Mouse (Mus musculus): ENCODE measurements around the gene Wdr70.

Wdr70 gene

DNA sequence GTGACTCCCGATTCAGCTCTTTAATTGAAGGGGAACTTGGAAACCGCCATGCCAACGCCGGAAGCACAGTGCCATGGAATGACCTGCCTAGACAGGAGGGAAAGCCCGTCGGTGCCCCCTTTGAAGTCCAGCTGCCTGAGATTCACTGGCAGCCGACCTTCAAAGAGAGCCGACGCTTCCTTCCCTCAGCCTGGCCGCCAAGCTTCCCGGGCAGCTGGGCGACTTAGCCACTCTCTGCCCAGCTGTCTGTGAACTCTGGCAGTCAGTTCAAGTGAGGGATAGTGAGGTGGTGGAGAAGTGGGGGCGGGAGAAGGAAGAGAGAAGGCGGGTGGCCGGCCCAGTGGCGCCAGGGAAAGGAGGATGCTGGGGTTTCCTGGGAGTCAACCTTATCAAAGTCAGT is 164.9 kb downstream of the Wdr70 start:
- DNase-seq (ENCODE audit: low read depth, low spot score) = no peak

DNA sequence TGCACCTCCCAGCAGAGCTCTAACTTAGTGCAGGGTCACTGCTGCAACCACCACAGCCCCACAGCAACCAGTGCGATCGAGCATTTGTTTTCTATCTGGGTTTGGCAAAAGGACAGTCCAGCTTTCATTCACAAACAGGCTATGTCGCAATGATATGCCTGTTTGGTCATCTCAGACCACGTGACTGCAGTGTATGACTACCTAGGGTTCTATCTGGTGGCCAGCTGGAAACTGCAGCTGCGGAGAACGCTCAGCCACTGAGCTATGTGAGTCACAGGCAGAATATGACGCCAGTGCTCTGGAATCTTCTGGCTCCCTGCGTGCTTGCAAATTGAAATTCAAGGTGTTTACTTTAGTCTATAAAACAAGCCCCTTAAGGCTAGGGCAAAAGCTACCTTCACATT is 167.4 kb downstream of the Wdr70 start:
- no peak for DNase-seq (ENCODE audit: low read depth, low spot score)

DNA sequence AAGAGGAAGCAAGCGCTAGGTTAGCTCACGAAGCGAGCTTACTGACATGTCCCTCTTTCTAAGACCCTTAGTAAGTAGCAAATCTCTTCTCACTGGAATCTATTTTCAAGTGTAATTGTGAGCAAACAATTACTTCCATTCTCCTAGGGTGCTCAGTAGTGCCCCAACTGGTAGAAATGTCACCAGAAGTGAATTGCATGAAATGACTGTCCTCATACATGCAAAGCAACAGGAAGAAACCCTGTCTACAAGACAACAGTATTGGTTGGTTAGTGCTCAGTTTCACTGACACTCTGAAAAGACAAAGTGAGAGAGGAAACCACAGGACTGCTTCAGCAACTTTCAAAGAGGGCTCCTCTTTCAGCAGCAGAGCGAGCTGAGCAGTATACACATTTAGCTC is 173.6 kb downstream of the Wdr70 start:
- DNase-seq (ENCODE audit: low read depth, low spot score) = peak; percentile 64

DNA sequence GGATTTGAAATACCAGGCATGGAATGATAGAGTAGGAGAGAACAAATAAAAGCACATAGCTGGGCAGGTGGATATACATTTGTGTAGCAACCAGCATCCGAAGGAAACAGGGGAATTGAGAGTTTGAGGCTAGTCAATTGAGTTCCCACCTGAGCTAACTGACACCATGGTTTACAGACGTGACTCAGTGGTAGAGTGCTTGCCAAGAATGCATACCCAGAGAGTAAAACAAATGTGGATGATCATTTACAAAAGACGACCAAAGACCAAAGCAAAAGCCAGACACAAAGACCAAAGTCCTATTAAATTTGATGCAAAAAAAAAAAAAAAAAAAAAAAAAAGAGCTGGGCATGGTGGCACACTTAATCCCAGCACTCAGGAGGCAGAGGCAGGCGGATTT is 175.7 kb downstream of the Wdr70 start:
- DNase-seq (ENCODE audit: low read depth, low spot score) = no peak

DNA sequence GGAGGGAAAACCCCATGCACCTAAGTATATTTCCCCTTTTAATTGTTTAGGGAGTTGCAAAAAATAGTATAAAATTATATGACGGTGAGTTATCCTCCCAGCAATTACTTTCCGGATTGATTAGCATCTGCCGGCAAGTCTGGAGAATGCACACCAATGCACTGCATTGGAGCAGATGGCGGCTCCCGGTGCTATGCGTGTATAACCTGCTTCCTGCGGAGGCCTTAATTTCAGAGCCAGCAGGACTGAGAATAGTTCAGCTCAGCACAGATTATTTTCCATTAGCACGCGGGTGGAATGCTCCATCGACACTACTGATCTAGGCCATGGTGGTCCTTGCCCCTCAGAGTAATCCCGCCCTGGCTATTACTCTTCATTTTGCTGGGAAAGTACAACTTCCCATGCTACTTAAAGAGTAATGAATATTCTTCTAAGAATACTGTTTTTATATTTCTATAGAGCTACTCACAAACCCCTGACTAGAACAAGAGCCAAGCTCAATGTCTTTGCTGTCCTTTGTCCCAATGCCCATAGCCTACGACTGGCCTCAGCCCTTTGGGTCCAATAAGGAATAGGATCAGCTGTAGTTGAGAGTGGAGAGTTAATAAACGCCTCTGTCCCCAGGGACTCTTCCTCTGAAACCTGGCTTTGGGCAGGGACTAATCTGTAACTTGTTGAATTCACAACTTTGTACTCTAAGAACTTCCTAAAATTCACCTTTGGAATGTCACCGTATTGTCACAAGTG is 176.5 kb downstream of the Wdr70 start:
- DNase-seq (ENCODE audit: low read depth, low spot score) = no peak

DNA sequence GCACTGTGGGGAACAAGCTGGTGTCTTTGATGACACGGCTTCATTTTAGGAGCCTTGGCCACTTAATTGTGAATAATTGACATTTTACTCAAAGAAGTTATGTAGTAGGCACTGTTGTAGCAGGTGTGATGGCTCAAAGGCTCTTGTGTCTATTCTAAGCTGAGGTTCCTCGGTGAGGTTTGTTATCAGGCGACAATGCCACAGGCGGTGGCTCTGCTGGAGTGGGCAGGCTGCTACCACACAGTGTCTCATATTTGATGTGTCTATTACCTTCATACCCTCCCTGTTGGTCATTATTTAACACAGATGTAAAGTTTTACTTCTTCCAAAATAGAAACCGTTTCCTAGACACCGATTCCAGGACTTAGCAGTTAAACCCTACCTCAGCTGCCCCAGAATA is 177.9 kb downstream of the Wdr70 start:
- no peak for DNase-seq (ENCODE audit: low read depth, low spot score)

DNA sequence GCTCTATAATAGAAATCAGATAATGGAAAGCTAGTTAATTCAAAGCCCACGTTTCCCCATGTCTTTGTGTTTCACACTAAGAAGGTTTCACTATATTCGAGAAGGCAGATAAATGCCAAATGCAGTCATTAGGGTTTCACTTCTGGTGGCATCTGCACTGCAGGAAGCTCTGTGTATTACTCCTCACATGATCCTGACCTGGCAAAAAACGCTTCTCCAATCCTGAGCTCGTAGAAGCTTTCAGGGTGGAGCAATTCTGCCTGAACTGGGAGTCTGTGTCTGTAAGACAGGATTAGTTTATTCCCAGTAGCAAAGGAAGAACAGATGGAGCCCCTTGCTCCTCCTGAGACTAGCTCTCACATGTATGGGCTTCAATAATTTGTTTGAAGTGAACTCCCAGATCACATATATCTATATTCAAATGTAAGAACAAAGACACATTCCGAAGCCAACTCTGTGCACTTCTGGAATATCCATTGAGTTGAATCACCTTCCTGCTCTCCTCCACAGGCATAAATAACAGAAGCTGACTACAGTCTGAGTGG is 192.4 kb downstream of the Wdr70 start:
- DNase-seq (ENCODE audit: low read depth, low spot score) = no peak

DNA sequence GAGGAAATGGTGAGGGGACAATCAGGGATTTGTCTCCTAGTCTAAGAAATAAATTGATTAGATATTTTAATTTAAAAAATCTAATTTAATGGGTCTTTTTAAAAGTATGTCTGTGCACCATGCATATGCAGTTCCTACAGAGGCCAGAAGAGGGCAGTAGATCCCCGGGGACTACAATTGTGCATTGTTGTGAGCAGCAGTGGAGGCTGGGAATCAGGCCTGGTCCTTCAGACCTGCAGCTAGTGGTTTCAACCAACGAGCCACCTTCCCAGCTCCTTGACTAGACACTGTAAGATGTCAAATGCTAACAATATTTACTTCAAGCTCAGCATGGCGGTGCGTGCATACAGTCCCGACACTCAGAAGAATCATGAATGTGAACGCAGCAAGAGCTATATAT is 199.7 kb downstream of the Wdr70 start:
- DNase-seq (ENCODE audit: low read depth, low spot score) = peak; percentile 25

DNA sequence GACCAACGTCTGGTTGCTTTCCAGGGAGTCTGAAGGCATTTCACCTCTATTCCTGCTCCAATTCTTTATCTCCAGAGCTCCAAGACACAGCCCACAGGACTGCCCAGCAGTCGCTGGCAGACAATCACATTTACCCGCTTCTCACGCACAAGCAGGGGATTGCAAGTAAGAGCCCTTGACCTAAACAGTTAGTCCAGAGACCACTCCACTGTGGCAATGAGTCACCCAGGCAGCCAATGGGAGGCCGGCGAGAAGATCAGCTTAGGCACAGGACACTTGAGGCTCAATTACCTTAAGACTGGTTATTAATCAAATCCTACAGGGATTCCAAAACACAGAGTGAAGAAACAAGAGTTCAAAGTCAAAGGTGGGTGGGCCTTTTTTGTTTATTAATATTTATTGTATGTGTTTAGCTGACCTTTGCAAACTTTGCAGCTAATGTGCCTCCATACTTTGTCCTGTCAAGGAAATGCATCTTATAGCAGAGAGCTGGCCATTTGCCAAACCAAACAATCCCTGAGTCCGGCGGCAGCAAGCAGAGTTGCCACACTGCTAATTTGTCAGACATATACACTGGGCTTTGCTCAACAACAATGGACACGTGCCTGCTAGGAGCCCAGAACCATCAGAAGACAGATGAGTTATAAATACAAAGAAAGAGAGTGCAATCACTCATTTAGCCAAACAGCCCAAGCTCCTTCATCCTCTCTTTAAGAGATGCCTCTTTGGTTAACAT is 207.3 kb downstream of the Wdr70 start:
- DNase-seq (ENCODE audit: low read depth, low spot score) = no peak

DNA sequence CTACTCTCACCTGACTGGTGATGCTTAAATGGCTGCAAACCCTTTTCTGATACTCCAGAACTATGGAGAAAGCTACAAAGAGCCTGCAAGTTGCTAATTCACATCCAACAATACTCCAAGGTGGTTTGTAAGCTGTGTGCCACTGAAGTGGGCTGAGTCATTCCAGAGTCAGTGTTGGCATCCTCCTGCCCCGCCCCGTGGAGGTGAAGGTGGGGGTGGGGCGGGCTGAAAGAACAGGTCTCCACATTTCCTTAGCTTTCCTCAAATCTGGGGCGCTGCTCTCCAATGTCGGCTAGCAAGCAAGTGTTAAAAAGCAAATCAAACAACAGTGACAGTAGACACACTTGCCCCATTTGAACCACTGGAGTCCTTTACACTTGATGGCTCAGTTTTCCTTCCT is 208.7 kb downstream of the Wdr70 start:
- DNase-seq (ENCODE audit: low read depth, low spot score) = no peak

DNA sequence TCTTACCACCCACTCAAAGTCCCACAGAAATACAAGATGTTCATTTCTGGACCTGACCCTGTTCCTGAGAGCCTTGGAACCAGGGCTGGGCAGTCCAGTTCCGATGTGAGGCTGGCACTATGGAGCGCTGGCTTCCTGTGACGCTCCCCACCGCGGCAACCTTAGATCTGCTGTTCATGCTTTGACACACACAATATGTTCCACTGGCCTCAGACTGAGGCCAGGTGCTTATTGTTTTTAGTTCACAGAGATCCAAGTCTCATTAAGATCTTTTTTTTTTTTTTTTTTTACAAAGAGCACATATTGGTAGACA is 209.7 kb downstream of the Wdr70 start:
- no peak for DNase-seq (ENCODE audit: low read depth, low spot score)

DNA sequence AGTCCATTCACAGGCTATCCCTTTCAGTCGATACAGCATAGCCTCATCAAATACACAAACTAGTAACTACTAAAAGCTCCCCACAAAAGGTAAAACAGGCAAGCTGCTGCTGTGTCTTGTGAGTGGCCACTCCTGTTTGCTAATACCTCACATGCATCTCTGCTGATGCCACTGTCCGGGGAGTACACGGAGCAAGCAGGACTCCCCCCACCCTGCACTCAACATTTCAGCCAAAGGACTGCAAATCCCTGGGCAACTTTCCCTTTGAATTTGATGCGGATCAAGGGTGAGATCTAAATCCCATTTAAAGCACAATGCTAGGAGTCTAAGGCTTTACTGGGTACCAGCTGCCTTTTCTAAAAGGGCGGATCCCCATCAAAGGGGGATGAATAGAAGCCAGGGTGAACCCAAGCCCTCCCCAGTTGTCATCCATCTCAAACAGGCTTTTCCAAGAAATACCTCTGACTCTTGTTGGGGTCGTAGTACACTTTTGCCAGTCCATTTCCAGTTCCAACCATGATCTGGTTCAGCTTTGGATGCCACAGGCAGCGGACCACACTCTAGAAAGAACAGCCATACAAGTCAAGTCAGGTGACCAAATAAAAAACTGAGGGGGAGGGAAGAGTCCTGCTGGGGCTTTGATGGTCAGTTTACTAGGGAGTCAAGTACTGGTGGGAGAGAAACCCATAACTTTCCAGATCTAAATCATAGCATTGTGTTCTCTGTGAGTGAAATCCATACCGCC is 210.2 kb downstream of the Wdr70 start:
- no peak for DNase-seq (ENCODE audit: low read depth, low spot score)

DNA sequence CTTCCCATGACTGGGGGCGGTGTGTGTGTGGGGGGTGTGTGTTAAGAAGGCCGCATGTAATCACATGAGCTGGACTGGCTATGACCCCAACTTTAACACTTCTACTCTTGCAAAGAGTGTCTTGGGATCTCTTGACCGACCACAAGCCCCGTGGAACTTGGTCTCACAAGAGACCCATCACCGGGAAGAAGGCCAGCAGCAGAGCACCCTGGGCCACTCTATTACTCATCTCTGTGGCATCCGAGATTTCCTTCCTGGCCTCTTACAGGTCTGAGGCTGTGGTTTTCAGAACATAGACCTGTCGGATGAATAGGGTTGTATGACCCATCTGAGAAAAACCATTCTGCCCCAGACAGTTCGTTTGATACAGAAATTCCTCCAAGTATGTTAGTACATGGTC is 212.4 kb downstream of the Wdr70 start:
- no peak for DNase-seq (ENCODE audit: low read depth, low spot score)

DNA sequence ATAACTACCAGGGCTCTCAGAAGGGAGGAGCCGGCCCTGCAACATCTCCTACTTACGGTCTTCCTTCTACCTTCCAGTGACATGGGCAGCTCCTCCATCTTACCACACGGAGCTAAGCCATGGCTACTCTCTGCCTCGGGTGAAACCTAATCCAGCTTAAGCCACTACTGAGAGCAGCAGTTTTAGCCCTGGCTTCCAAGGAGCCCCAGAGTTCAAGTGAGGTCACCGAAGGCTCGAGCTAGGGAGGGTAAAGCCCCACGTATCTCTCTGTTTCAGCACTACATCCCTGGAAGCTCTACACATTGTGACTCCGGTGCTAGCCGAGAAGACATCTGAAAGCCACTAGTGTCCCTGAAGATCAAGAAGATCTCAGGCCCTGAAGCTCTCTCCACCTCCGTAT is 213.9 kb downstream of the Wdr70 start:
- no peak for DNase-seq (ENCODE audit: low read depth, low spot score)

DNA sequence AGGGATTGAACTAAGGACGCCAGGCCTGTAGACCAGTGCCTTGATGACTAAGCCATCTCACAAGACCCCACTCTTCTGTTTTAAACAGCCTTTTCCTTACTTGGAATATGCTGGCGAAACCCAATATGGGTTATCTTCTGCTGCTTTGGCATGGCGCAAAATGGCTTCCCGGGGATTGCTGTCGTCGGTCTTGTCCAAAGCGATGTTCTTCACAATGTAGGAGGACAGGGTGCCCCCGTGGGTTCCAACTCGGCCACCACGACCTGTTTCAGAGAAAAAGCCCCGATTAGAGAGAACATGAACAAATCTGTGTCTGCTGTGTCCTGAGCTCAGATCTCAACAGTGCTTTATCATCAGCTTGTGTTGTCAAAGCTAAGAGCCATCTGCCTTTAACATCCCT is 214.8 kb downstream of the Wdr70 start:
- no peak for DNase-seq (ENCODE audit: low read depth, low spot score)

DNA sequence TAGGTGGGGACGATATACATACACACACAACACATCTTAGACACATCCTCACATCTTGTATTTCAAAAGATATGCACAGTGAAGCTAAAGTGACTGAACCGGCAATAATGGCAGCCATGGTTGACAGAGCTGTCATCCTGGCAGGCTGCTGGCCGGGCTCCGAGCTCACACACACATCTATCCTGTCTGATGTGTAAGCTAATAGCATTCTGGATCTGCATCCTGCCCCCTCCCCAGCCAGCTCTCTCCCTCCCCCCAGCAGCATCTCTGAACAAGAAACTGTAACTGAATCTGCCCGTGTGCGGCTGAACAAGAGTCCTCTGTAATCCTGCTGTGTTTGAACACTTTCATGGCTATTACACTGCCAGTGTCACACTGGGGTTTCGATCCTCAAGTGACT is 219.1 kb downstream of the Wdr70 start:
- no peak for DNase-seq (ENCODE audit: low read depth, low spot score)

DNA sequence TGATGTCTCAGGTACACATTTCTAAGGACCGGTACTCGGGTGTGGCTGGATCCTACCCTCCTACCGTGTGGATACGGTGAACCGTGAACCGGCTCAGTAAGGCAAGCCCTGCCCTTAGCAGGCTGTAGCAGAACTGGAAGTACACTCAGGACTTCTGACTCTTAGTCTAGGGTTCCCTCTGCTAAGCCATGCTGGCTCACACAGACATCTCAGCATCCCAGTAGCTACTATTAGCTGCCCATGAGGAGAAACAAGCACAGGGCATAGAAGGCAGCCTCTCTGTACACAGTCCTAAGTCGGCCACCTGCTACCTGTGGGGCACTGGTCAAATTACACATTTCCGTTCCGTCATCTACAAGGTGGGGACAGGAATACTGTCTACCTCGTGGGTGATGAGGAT is 220.1 kb downstream of the Wdr70 start:
- DNase-seq (ENCODE audit: low read depth, low spot score) = no peak

DNA sequence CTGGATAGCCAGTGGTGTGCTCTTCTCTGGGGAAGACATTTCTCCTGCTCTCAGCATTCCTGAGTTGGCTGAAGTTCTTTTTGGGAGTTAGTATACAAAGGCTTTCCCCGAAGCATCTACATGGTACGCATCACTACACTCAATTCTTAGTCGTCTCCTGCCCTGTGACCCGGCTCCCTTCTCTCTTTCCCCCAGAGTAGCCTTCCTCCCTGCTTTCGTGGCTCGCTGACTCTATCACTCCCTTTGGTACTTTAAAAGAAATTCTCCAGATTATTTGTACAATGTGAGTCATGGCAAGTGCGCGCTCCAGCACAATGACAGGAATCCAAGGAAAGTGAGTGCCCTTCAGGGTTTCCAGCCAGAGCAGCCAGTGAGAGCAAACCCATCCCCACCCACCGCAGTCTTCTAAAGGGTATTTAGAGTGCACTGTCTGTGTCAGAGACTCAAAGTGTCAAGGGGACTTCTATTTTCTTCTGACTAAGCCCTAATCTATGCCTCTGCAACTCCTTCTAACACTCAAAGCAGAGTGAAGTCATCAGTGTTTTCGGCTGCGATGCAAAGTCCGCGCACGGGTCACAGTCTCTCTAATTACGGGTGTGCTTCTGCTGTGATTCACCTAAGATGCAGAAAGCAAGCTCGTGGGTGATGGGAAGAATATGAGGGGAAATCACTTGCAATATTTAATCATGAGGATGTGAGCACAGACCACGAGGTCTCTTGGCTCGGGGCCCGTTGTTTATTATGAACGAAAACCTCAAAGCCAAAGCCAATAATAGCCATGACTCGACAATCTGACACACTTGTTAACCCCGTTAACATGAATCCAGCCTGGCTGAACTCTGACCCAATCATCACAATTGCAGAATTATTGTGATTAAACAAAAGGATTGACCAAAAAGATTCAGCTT is 221.2 kb downstream of the Wdr70 start:
- DNase-seq (ENCODE audit: low read depth, low spot score) = no peak

DNA sequence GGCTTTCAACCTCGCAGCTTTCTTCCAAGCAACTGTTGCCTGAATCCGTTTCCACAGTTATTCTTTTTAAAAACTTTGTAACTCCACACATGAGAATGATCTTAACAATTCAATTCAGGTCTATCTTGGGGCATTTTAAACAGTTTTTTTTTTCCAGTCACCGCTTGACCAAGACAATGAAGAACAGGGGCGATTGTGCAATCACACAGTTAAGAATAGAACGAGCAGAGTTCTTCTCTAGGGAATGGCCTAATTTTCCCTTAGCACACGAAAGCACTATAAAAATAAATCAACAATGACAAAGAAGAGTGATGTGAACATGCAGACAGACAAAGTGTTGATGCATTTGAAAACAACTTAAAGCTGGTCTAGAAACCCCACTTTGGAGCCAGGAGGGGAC is 223.1 kb downstream of the Wdr70 start:
- no peak for DNase-seq (ENCODE audit: low read depth, low spot score)

DNA sequence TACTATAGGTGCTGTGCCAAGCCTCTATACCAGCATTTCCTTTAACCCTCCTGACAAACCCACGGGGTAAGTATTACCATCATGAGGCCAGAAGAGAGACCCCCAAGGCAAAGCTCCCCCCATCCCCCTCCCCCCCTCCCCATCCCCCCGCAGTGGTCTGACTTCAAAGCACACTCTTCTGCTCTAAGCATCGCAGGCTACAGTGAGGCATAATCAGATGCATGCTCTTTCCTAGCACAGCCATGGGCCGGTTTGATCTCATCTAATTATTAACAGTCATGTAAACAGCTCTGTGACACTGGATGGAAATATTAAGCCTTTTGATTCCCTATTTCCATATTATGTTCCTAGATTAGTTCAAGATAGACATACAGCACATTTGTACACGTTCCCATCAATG is 226.5 kb downstream of the Wdr70 start:
- no peak for DNase-seq (ENCODE audit: low read depth, low spot score)

DNA sequence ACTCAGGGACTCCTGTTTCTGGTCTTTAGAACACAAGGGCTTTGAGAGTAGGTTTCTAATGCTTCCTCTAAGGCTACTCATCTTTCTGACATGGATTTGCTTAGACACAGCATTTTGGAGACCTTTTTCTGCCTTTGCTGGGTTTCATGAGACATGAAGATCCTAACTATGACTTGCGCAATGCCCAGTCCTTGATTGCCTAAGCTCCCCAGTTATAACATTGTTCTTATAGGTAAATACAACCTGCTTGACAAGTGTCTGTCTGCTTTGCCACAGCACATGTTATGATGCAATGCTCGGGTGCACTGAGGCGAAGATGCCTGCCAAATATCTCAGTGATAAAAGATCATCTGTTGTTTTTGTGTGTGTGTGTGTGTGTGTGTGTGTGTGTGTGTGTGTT is 233.7 kb downstream of the Wdr70 start:
- no peak for DNase-seq (ENCODE audit: low read depth, low spot score)

DNA sequence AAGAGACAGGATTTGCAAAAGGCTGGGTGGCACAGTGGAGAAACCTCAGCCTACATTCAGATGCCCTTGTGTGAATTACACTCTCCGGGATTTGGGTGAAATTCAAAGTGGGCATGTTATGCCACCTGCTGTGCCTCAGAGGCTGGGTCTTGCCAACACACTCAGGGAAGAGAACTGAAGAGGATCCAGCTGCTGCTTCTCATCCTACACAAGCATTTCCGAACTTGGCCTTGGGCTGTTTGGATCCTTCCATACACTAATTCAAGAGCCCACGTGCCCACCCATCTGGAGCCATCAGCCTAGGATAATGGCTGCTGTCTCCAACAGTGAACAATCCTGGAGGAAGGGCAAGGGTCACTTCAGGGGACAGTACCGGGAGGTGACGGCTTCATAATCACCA is 235.7 kb downstream of the Wdr70 start:
- DNase-seq (ENCODE audit: low read depth, low spot score) = no peak
